Mouse (Mus musculus) adrenal gland (tissue): ENCODE data around the gene Agl.
"Not testable (repeated sequence)": the region's sequence is repeated elsewhere in the genome, so short reads cannot be mapped to it uniquely, and the experiment has no call there.

Experiments
- intact Hi-C: fragments of 180-260 bp; cut with DNase I; formaldehyde crosslinking; loops from one replicate; pipeline ENCODE4 v1.15.1; 2025

Gene Agl

GRCm38 (mm10) chr3:116751191-116751860, 56.6 kb downstream of the Agl start:
- intact Hi-C loops, result loop anchor here (5.0 kb wide), 2 partner anchors 154 to 419 kb away; no protein-coding TSS in a partner anchor

- intact Hi-C loops, result no loop called here
These were observed 59.4 kb downstream of the Agl start for GRCm38 (mm10) chr3:116748391-116749170.

- intact Hi-C loops, result not testable (repeated sequence)
These were observed 60.3 kb downstream of the Agl start for GRCm38 (mm10) chr3:116747648-116748047.

GRCm38 (mm10) chr3:116740963-116741362, 67.0 kb downstream of the Agl start:
- intact Hi-C loops, result no loop called here

GRCm38 (mm10) chr3:116740106-116740505, 67.9 kb downstream of the Agl start:
- intact Hi-C loops, result no loop called here

GRCm38 (mm10) chr3:116737326-116737731, 70.6 kb downstream of the Agl start:
- intact Hi-C loops, result no loop called here

GRCm38 (mm10) chr3:116729483-116730174, 78.3 kb downstream of the Agl start:
- intact Hi-C loops, result no loop called here

- intact Hi-C loops, result no loop called here
These were observed 81.2 kb downstream of the Agl start for GRCm38 (mm10) chr3:116726807-116727206.

- intact Hi-C loops, result no loop called here
These were observed 84.2 kb downstream of the Agl start for GRCm38 (mm10) chr3:116723496-116724481.

- intact Hi-C loops, result no loop called here
These were observed 85.0 kb downstream of the Agl start for GRCm38 (mm10) chr3:116722980-116723379.

GRCm38 (mm10) chr3:116718951-116719350, 89.0 kb downstream of the Agl start:
- intact Hi-C loops, result no loop called here

GRCm38 (mm10) chr3:116713031-116713430, 94.9 kb downstream of the Agl start:
- intact Hi-C loops, result no loop called here

- intact Hi-C loops, result no loop called here
These were observed 95.5 kb downstream of the Agl start, which contains the start of gene Slc35a3 for GRCm38 (mm10) chr3:116712436-116712881. Slc35a3 (minus strand) TSS chr3:116712831.

GRCm38 (mm10) chr3:116711624-116712435, 96.1 kb downstream of the Agl start:
- intact Hi-C loops, result no loop called here

- intact Hi-C loops, result no loop called here
These were observed 97.0 kb downstream of the Agl start for GRCm38 (mm10) chr3:116710941-116711340.

- intact Hi-C loops, result no loop called here
These were observed 102.2 kb downstream of the Agl start for GRCm38 (mm10) chr3:116705637-116706204.

GRCm38 (mm10) chr3:116703835-116704234, 104.1 kb downstream of the Agl start:
- intact Hi-C loops, result no loop called here

- intact Hi-C loops, result no loop called here
These were observed 105.2 kb downstream of the Agl start for GRCm38 (mm10) chr3:116702647-116703272.

GRCm38 (mm10) chr3:116701601-116702000, 106.4 kb downstream of the Agl start:
- intact Hi-C loops, result no loop called here
